Mouse (Mus musculus) yolk sac, embryonic 10.5 days (tissue): ENCODE measurements around the gene Pde4d.

Experiments used
- DNase-seq: peaks from one replicate; pipeline ENCODE4 v3.0.0-alpha.2; 2017; ENCODE audit warnings: low spot score

The Pde4d gene

DNA sequence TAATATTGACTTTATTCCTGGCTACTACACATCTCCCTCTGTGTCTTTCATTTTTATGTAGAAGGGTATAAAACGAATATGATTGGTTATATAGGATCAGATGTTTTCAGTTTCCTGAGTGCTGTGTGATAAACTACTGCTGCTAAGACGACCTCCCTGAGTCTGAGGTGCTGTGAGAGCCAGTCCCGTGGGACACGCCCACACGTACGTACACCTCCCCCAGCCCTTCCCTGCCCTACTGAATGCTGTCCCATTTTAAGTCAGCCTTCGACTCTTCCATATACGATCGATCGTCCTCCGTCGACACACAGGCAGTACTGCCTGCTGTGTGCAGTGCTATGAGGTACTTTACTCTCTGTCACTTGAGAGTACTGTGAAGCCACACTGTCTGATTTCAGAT, 1473.0 kb downstream of the Pde4d start:
- DNase-seq, result no peak

DNA sequence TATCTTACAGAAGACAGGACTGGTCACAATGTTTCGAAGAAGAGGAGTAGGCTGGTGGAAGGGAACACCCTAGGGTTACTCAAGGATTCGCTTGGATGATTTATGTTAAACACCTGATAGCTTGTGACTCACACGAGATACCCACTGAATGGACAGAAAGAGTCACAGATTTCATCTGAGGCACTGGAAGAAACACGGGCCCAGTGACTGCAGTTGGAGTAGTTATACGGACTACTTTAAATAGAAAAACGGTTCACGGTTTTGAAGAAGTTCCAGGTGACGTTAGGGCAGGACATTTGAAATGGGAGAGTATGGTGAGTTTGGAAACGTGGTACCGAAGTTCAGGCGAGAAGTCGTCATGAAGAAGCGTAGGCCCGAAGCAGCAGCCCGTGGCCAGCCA, 1475.0 kb downstream of the Pde4d start:
- no peak for DNase-seq

DNA sequence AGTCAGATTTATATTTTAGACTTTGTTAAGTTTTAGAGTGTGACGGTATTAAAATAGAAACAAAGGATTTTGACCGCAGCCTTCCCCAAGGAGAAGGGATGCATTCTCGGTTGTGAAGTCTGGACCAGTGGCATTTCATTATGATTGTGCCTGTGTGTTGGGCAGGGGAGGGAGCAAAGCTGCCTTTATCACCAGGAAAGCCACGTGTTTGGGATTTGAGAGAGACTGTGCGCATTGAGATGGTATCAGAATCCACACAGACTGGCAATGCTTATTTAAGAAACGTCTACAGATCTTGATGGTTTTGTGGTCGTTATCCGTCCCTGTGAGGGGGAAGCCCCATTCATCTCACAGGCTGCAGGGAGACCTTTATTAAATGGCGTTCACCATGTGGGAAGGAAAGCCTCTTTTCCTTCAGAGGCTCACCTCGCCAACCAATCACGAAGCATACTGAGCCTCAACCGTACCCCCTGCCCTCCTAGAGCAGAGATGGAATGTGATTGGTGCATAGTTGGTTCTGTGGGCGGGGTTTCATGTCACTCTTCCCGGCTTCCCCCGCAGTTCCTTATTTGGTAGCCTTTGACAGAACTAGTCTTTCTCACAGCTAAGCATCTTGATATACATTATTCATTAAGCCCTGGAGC, 1476.7 kb downstream of the Pde4d start:
- DNase-seq, result no peak

DNA sequence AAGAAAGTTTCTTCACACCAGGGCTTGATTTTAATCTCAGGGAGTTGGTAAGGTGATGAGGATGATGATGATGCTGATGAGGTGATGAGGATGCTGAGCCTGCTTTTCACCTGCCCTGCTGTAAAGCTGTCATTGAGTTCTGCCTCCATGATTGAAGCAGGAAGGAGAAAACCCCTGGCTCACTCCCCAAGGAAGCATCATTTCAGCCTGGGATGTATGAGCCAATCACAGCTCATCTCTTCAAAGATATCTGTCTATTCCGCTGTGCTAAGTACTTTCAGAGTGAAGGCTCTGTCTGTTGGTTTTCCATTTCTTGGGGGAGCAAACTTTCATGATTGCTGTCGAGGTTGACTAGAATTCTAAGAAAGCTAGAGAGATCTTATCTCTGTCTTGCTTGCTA, 1478.0 kb downstream of the Pde4d start:
- no peak for DNase-seq

DNA sequence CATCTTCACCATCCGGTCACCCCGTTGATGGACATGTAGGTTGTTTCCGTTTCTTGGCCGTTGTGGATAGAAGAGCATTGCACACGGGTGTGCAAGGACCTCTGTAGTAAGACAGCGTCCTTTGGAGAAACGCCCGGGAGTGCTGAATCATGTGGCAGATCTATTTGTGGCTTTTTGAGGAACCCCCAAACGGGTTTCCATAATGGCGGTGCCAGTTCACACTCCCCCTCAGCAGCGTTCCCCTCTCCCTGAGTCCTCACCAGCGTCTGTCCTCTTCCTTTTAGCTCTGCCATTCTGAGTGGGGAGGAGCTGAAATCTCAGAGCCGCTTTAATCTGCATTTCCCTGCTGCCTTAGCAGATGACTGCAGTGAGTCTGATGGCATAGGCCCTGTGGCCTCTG, 1482.9 kb downstream of the Pde4d start:
- no peak for DNase-seq

DNA sequence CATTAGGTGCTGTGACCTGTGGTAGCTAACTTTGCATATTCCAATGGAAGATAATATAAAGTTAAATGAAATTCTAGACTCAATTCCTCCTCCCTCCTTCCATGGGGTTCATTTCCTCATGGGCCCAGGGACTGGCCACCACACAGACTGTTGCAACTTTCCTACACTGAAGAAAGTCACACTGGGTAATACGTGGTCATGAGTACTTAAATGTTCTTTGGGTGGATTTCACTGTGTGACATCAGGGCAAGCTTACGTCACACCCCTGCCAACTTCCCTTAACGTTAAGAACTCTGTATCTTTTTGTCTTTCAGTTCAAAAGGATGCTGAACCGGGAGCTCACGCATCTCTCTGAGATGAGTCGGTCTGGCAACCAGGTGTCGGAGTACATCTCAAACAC, 1483.8 kb downstream of the Pde4d start:
- DNase-seq, result no peak

DNA sequence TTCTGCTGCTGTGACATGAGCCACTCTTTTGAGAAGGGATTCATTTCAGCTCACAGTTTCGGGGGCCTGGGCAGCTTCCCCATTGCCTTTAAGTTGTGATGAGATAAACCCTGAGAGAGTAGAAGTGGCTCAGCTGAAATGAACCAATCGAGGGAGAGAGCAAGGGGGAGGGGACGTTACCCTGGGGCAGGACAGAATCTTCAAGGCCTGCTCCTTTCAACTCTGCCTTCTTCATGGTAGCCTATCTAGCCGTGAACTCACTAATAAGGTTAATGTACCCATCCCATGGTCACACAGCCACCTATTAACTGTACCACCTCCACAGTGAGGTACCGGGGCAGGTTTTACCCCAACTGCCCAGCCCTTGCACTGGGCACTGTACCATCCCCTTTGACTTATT, 1487.1 kb downstream of the Pde4d start:
- no peak for DNase-seq

DNA sequence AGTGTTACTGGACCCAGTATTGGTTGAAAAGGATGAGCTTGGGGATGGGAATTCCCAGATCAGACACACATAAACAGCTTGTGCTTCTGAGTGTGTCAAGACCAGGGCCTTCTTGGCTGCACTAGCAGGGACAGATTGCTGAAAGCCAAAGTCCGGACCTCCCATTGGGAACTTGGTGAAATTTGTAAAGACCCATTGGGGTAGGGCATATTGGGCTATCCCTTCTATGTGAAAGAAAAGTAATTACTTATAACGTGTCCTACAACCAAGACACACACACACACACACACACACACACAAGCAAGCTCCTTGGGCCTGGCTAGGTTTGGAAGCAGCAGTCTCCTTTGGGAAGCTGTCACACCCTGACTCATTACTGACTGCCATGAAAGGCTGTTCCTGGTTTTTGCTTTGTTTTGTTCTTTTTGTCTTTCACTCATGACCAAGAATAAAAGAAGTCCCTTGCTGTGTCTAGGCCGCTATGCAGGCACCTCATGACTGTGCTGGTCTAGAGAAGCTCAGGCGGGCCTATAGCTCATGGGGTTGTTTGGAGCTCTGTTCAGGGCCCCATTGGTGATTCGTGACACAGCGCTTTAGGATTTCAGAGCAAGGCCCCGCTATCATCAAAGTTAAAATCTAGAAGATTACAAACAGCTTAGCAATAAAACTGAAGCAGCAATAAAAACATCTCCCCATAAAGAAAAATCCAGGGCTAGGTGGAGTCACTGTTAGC, 1495.2 kb downstream of the Pde4d start:
- no peak for DNase-seq

DNA sequence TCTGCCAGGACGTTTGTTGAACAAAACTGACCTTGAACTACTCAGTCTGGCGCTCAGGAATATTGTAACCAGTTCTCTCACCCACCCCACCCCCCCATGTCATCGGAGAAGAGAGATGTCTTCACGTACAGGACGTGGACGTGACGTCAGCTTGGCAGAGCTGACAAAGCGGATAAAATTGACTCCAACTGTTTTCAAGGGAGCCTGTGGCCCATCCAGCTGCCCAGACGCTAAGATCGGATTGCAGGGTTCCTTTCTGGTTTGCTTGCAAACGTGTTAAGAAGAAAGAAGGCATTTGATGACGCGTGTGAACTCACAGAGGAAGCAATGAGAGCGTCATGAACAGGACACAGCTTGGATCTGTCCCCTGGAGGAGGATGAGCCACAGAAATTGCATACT, 1501.7 kb downstream of the Pde4d start:
- no peak for DNase-seq

DNA sequence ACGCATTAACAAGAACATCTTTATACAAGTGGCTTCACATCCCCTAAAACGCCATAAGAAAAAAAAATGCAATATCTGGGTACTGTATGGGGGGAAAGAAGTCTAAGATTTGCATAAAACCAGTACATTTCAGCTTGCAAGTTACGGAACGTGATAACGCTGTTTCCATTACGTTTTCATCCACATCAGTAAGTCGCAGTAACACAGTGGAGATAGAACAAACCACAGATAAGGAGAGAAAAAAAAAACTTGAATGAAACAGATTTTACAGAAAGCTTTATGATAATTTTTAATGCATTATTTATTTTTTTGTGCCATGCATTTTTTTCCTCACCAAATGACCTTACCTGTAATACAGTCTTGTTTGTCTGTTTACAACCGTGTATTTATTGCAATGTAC, 1504.4 kb downstream of the Pde4d start:
- DNase-seq, result no peak

DNA sequence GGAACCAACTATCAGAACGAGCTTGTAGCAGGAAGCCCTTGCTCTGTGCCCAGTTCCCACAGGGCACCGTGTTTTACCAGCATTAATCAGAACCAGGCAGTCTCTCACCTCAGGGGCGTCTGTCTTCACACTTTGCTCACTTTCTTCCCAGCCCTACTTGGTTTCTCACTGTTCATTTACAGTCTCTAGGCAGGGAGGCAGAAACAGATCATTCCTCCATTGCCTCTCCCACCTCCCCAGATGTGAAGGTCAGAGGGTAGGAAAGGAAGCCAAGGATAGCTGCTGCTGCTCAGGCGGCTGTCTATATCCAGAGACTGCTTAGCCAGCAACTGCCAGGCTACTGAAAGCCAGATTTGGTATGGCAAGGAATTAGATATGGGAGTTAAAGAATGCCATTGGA, 1508.2 kb downstream of the Pde4d start:
- DNase-seq, result no peak

DNA sequence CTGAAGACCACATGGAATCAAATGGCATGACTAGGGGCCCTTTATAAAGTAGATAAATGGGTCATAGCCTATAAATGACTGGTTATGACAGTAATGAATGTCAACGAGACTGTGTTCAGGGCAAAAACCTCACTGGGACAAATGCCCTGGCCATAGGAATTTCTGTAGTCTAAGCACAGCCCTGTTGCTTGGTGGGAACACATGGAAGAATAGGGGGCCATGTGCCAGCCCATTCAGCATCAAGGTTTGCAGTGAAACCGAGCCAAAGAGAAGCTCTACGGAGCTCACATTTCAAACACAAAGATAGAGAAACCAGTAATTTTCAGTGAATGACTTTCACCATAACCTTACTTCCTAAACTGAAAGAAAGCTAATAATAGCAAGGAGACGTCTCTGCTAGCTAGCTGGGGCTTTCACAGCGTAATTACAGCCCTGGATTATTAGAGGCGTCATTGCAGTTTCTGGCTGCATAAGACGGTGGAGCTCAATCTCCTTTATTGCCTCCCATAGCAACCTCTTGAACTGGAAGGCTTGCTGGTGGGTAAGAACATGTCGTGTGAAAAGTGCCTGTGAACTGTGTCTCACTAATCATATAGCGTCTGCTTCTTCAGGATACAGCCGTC, 1533.2 kb downstream of the Pde4d start:
- no peak for DNase-seq

DNA sequence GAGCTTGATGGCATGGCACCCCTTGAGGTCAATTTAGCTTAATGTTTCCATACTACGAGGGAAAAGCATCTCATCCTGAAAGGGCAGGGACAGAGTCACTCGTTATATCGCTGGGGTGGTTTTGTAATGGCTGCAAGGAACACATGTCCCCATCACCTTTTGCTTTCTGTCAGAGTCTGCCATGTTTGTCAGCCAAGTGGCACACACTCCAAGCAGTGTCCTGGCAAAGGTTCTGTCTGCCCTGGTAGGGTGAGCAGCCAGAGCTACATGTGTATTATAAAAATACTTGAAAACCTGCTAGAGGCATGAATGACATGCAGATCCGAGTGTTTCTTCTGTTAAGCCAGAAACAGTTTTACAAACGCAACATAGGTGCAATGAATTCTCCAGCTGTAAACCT, 1535.7 kb downstream of the Pde4d start:
- no peak for DNase-seq

DNA sequence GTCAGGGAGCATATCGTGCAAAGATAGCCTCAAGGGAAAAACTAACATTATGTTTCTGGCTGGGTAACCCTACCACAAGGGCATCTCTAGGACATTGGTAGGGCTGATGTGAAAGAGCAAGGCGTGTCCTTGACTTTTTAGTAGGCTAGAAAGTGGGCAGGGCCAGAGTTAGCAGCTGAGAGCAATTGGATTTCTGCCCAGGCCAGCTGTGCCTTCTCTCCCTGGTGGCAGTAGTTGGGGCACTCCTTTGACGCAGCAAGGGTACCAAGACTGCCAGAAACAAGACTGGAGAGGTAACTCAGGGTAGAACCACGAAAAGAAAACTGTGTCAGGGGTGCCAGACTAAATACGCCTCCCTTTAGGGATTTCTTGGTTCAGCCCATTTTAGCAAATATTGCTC, 1536.1 kb downstream of the Pde4d start:
- DNase-seq, result no peak

DNA sequence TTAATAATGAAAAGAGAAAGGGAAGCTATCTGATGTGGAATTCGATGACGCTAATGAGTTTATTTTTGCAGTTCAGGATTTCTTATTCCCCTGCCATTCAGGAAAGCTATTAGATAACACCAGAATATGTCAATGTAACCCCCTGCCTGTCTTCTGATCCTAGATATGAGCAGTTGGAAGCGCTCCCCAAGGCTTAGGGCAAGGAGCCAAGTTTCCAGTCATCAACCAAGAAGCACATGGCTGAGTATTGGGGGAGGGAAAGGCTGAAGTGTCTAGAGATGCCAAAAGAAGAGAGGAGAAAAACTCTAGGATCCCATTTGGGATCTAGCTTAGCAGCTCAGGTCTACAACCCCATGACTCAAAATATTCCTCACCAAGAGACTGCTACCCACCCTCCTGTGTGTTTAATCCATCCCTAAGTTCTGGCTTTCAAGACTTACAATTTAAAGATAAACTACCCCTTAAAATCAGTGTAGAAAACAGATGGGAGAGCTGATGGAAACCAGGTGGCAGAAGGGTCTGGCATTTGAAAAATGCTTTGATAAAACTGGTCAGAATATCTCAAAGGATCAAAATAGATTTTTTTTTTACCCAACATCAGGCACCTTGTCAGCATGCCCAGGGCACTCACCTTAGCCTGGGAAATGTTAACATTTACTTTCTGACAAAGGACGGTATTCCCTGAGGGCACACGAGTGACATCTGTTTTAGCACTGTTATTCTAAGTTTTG, 1543.2 kb downstream of the Pde4d start:
- DNase-seq, result peak; percentile 6

DNA sequence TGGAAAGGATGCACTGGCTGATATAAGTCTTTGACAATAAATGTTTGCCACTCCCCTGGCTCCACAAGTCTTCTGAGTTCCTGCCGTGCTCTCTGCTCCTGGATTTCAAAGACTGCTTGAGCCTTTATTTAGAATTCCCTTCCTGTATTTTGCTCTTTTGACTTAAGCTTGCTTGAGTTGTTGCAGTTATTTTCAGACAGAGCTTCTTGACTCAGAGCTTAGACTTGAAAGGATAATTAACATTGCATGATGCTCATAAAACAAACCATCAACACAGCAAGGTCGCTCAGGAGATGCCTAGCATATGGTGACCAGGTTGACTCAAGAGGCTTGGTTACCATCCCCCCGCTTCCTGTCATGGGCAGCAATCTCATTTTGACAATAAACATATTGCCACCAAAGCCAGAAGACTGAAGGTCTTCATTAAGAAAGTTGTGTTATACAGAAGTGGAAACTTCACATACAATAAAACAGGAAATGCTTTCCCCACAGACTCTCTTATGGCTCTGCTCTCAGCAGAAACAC, 1544.6 kb downstream of the Pde4d start:
- DNase-seq, result no peak

DNA sequence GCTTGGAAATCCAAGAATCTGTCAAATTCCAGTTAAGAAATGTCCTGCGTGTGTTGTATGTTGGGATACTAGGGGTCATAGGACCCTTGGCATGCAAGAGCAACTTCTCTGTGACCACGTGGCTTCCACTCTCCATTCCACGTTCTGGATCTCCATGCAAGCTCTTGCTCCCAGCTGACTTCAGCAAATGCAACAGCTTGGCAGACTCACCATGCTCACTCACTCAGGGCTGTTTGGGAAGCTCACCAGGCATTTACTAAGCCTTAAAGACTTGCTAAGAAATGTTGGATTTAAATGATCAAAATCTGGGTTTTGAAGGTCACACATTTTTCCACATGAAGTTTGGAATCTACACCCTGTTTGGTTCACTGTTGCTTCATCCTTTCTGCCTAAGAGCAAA, 1552.3 kb downstream of the Pde4d start:
- DNase-seq, result no peak
